Mouse (Mus musculus) kidney, postnatal 14 days (tissue): ENCODE measurements around the gene Srsf2.

ENCODE experiments used
- DNase-seq: peaks from one replicate; pipeline ENCODE4 v3.0.0; 2022; ENCODE audit warnings: mixed read lengths

Srsf2 gene

DNA sequence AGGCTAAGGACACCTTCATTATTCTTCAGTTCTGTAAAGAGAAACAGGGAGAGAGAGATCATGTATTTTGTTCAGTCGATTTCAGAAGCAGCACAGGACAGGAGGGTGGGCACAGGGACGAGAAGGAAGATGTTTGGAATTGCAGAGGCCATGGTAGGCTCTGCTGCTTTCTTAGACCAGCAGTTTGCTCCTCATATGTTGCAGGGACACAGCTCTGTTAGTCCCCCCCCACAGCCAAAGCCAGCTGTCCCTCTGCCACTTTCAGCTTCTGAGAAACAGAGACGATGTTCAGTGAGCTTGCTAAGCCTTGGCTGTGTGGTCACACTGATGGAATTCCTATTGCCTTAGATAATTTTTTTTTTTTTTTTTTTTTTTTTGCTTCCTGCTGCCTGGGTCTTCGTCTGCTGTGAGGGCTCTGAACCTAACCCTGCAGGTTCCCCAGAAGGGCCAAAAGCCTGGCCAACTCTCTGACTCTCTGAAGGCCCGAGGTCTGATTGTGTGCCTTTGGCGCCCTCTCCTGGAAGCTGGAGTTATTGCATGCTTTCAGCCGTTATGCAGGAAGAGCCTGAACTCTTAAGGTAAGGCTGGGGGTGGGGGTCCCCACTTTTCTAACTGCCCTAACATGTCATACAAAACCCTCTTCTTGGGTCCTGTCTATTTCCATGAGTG lies 44.8 kb downstream of the Srsf2 start:
- peak; percentile 90 for DNase-seq

DNA sequence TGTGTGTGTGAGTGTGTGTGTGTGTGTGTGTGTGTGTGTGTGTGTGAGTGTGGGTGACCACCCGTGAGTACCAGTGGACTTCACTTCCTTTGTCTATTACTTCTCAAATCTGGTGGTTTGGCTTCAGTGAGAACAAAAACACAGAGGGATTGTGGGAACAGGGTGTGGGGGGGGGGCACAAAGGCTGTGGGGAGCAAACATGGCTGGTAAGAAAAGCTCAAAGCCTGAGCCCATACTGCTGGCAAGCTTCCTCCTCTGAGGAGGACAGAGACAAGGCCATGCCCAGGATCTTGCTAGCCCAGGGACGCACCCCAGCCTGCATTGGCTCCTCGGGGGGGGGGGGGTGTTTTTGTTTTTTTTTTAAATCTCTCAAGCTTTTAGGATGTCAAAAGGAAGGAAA lies 45.4 kb downstream of the Srsf2 start:
- no peak for DNase-seq

DNA sequence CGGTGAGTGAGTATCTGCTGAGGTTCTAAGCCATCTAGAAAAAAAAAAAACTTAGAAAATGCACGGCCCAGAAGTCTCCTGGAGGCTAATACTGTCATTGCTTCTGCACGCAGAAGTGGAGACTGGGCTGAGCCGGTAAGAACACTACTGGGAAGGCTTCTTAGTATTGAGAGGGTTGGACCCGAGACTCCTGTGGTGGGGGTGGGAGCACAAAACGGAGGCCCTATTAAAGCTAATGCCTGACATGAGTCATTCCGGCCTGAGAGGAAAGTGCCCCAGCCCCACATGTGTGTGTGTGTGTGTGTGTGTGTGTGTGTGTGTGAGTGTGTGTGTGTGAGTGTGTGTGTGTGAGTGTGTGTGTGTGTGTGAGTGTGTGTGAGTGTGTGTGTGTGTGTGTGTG lies 45.8 kb downstream of the Srsf2 start:
- DNase-seq: no peak

DNA sequence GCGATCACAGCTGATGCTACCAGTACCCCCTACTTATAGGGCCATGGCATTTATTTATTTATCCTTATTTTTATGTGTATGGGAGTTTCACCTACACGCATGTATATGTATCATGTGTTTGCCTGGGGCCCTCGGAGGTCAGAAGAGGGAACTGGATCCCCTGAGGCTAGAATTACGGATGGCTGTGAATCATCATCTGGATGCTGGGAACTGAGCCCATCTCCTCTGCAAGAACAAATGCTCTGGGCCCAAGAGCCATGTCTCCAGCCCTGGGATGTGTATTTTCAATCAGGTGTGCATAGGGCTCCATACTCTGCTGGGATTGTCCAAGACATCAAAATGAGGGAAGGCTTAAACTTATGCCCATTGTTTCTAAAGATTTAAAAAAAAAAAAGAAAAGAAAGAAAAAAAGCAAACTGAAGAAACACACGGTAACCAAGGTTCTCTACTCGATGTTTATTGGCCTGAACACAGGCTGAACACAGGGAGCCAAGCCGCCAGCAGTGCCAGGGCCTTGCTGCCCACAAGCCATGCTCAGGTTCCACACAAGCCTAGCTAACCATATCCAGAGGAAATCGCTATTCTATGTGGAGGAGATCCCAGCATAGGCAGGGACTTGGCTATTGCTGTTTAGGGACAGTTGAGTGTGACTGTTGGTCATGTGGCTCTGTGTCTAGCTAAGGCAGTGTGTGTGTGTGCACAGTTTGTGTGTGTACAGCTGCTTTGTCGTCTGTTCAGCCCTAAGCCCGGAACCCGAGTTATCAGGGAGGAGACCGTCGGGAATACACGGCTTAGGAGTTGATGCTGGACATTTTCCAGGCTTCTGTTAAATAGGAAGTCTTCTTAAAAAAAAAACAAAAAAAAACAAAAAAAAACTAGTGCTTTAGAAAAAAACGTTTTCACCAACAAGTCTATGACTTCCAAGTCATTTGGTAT lies 46.5 kb downstream of the Srsf2 start:
- DNase-seq: no peak

DNA sequence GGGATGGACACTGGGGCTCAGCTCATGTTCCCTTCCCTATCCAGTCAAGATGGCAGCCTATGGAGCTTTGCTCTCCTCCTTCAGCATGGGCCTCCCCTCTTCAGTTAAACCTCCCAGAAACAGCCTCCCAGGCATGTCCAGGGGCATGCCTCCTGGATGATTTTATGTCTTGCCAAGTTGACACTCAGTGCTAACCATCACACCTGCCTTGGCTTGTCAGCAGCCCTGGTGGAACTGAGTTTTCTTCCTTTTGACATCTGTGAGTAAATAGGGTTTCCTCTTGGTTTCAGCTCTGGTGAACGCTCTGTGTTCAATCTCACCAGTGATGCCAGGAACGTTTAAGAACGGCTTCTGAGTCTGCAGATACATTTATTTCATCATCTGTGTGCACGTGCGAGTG lies 50.2 kb downstream of the Srsf2 start:
- DNase-seq: no peak

DNA sequence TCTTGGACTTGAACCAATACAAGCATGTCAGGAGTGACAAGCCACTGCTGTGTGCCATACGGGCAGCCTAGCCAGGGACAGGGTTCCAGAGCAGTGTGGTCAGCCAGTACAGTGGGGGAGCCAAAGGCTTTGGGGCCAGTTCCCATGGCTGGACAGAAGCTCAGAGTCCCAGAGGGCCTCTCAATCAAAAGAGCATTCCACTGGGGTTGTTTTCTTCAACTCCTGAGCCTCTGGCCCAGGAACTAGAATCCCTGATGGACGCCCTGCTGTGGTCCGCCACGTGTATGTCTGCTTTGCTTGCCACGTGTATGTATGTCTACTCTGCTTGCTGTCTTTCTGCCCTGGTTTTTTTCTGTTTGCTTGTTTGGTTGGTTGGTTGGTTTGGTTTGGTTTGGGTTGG lies 51.8 kb downstream of the Srsf2 start:
- DNase-seq: no peak
